Mouse (Mus musculus) T-helper 1 cell (primary cell): ENCODE measurements around the gene Fgfr2.

Experiments used
- in situ Hi-C: fragments of 300-600 bp; cut with MboI, MseI; formaldehyde crosslinking; loops from one replicate; pipeline ENCODE4 v1.15.1; 2025; ENCODE audit warnings: high pct_unique_total_duplicates

Fgfr2 gene

GRCm38 (mm10) chr7:130804991-130805390 lies 2318.2 kb downstream of the Fgfr2 start:
- in situ Hi-C loops, result no loop called here

- in situ Hi-C loops, result no loop called here
Observed at GRCm38 (mm10) chr7:130803251-130803825, 2319.8 kb downstream of the Fgfr2 start.

- in situ Hi-C loops, result no loop called here
Observed at GRCm38 (mm10) chr7:130801811-130802210, 2321.3 kb downstream of the Fgfr2 start.

- in situ Hi-C loops, result no loop called here
Observed at GRCm38 (mm10) chr7:130800681-130801080, 2322.5 kb downstream of the Fgfr2 start.

- in situ Hi-C loops, result no loop called here
Observed at GRCm38 (mm10) chr7:130799418-130799817, 2323.7 kb downstream of the Fgfr2 start.

- in situ Hi-C loops, result no loop called here
Observed at GRCm38 (mm10) chr7:130797524-130797923, 2325.6 kb downstream of the Fgfr2 start.

GRCm38 (mm10) chr7:130796786-130797185 lies 2326.4 kb downstream of the Fgfr2 start:
- in situ Hi-C loops, result no loop called here

- in situ Hi-C loops, result no loop called here
Observed at GRCm38 (mm10) chr7:130793671-130794070, 2329.5 kb downstream of the Fgfr2 start.

GRCm38 (mm10) chr7:130789456-130789855 lies 2333.7 kb downstream of the Fgfr2 start:
- in situ Hi-C loops, result loop anchor here (10.0 kb wide), 1 partner anchor 285 kb away; no protein-coding TSS in a partner anchor

- in situ Hi-C loops, result loop anchor here (10.0 kb wide), 1 partner anchor 286 kb away; no protein-coding TSS in a partner anchor
Observed at GRCm38 (mm10) chr7:130788950-130789349, 2334.2 kb downstream of the Fgfr2 start.

- in situ Hi-C loops, result loop anchor here (10.0 kb wide), 1 partner anchor 287 kb away; no protein-coding TSS in a partner anchor
Observed at GRCm38 (mm10) chr7:130787537-130787936, 2335.6 kb downstream of the Fgfr2 start.

- in situ Hi-C loops, result loop anchor here (10.0 kb wide), 1 partner anchor 288 kb away; no protein-coding TSS in a partner anchor
Observed at GRCm38 (mm10) chr7:130786708-130787107, 2336.4 kb downstream of the Fgfr2 start.

- in situ Hi-C loops, result loop anchor here (10.0 kb wide), 1 partner anchor 289 kb away; no protein-coding TSS in a partner anchor
Observed at GRCm38 (mm10) chr7:130785923-130786575, 2337.1 kb downstream of the Fgfr2 start.

- in situ Hi-C loops, result loop anchor here (10.0 kb wide), 1 partner anchor 292 kb away; no protein-coding TSS in a partner anchor
Observed at GRCm38 (mm10) chr7:130782501-130783050, 2340.6 kb downstream of the Fgfr2 start.

- in situ Hi-C loops, result loop anchor here (10.0 kb wide), 1 partner anchor 294 kb away; no protein-coding TSS in a partner anchor
Observed at GRCm38 (mm10) chr7:130780866-130781419, 2342.2 kb downstream of the Fgfr2 start.

GRCm38 (mm10) chr7:130773914-130774630 lies 2349.1 kb downstream of the Fgfr2 start, which contains the start of gene Btbd16:
Gene Btbd16 (plus strand): TSS chr7:130774069.
- in situ Hi-C loops, result loop anchor here (5.0 kb wide), 1 partner anchor 153 kb away; no protein-coding TSS in a partner anchor

GRCm38 (mm10) chr7:130773171-130773830 lies 2349.8 kb downstream of the Fgfr2 start:
- in situ Hi-C loops, result loop anchor here (5.0 kb wide), 1 partner anchor 154 kb away; no protein-coding TSS in a partner anchor

- in situ Hi-C loops, result loop anchor here (5.0 kb wide), 1 partner anchor 157 kb away; no protein-coding TSS in a partner anchor
Observed at GRCm38 (mm10) chr7:130770707-130771106, 2352.4 kb downstream of the Fgfr2 start.

- in situ Hi-C loops, result no loop called here
Observed at GRCm38 (mm10) chr7:130768151-130768550, 2355.0 kb downstream of the Fgfr2 start.

- in situ Hi-C loops, result no loop called here
Observed at GRCm38 (mm10) chr7:130766411-130767170, 2356.6 kb downstream of the Fgfr2 start.
